Mouse (Mus musculus) embryonic facial prominence, embryonic 14.5 days (tissue): ENCODE measurements at regions not wholly inside any gene's neighbourhood (a gene's known extent, or its start where the extent isn't known, plus 50 kb on each side); places are given as distances from the start of the nearest gene placed in this dataset.
"Not testable (repeated sequence)": the region's sequence is repeated elsewhere in the genome, so short reads cannot be mapped to it uniquely, and the experiment has no call there.

Experiments used
- ATAC-seq: fragments of 200-750 bp; cut with Nextera tagmentation; 2 replicates; pipeline ENCODE4 v1.8.0; 2017; ENCODE audit warnings: low read depth, moderate number of reproducible peaks, moderate TSS enrichment
- DNase-seq: peaks from one replicate; pipeline ENCODE4 v3.0.0-alpha.2; 2015; ENCODE audit warnings: low spot score
- H3K27ac ChIP-seq: fragments of 300-500 bp; sonication (generic); replicated peaks from 2 replicates; pipeline ENCODE4 v1.5.1; 2014; ENCODE audit warnings: low read depth, mild to moderate bottlenecking, low read length, moderate library complexity
- H3K27me3 ChIP-seq: fragments of 300-500 bp; sonication (generic); replicated peaks from 2 replicates; pipeline ENCODE4 v1.6.1; 2014; ENCODE audit warnings: low read length; ENCODE audit not compliant: control insufficient read depth, insufficient read depth
- H3K36me3 ChIP-seq: fragments of 300-500 bp; sonication (generic); 2 replicates; pipeline ENCODE4 v1.6.1; 2014; ENCODE audit warnings: low read length, mixed read lengths; ENCODE audit not compliant: control insufficient read depth, insufficient read depth
- H3K4me1 ChIP-seq: fragments of 300-500 bp; sonication (generic); 2 replicates; pipeline ENCODE4 v1.6.1; 2014; ENCODE audit warnings: antibody characterized with exemption, low read length; ENCODE audit not compliant: control insufficient read depth, insufficient read depth
- H3K4me2 ChIP-seq: fragments of 300-500 bp; sonication (generic); 2 replicates; pipeline ENCODE4 v1.6.1; 2014; ENCODE audit warnings: low read depth, mild to moderate bottlenecking, low read length, moderate library complexity, mixed read lengths
- H3K4me3 ChIP-seq: fragments of 300-500 bp; sonication (generic); 2 replicates; pipeline ENCODE4 v1.5.1; 2014; ENCODE audit warnings: low read depth, mild to moderate bottlenecking, low read length
- H3K9ac ChIP-seq: fragments of 300-500 bp; sonication (generic); 2 replicates; pipeline ENCODE4 v1.6.1; 2014; ENCODE audit warnings: low read depth, mild to moderate bottlenecking, low read length, moderate library complexity, mixed read lengths
- H3K9me3 ChIP-seq: fragments of 300-500 bp; sonication (generic); 2 replicates; pipeline ENCODE4 v1.6.1; 2016; ENCODE audit warnings: low read length; ENCODE audit not compliant: control insufficient read depth
- WGBS: fragments of 180-500 bp; shearing (Covaris S2); extraction: QIAGEN DNeasy Blood & Tissue Kit; methylation state at CpG from one replicate; pipeline ENCODE4 v1.1.7; 2014; 5-methylcytosine and 5-hydroxymethylcytosine counted together

DNA sequence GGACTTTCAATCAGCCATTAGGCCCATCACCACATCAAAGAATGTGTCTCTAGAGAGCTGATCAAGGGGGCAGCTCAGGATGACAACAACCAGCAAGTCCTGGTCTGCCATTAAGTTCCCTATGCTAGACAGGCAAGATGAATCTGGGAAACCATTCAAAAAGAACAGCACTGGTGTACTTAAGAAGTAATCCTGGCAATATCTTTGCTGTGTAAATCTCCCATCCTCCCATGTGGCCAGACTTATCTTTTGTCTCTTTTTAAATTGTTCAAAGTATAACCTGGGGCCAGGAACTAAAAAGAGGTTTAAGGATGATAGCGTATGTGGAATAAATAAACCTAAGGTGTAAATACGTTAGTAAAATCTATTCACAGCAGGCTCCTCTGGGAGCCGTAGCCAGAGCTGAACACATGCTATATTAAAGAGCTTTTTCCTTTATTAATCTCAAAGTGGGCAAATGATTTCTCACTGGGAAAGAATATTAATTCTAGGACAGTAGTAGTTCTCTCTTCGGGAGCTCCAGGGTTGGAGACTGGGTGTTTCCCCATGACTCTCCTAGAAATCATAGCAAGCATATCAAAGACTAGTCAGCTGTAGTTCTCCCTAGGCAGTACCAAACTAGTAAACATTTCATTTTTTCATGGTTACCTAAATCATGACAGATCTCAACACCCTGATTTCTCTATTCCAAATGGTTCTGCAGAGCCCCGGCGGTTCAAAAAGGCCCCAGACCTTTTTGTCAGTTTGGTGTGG lies 216.8 kb upstream of the Zpld1 start:
- Histone ChIP-seq H3K9ac (no peak overlapping the region), H3K36me3 (no peaks in the 10 kb centered on the region), H3K4me3 (no peak overlapping the region), H3K27ac (no peak overlapping the region), H3K4me2 (peak overlapping the region; percentile 45; the same call in 1 of the 2 replicates), H3K27me3 (no peaks in the 10 kb centered on the region), H3K9me3 (no peaks in the 10 kb centered on the region), H3K4me1 (no peaks in the 10 kb centered on the region)
- WGBS: 79% methylated on average over 6 of the region's 6 CpGs
- DNase-seq (no peak), ATAC-seq (no peak)

DNA sequence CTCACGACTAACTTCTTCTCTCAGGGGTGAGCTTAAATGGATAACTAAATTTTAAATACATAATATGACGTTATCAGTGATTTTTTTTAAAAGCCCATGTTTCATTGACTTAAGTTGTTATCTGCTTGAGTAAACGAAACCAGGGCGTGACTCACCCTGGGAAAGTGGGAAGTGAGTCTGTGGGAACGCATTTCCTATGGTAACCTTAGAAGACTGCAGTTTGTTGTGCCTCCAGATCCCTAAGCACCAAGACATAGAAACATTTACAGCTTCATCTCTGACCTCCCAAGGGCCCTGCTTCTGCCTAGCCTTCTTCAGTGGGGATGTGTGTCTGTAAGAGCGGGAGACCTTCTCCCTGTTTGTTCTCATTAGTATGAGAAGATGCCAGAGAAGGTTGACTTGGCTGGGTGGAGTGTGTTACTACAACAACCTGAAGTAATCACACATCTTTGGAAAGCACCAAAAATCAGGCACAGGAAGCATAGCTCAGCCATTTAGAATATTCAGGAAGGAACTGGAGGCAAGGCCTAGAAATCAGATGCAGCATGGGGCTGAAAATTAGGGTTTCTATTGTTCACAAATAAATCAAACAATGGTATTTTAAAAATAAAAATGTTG lies 207.1 kb upstream of the Zpld1 start:
- Histone ChIP-seq H3K4me1 (no peaks in the 10 kb centered on the region), H3K36me3 (no peaks in the 10 kb centered on the region), H3K9ac (no peak overlapping the region), H3K27me3 (no peaks in the 10 kb centered on the region), H3K4me3 (no peak overlapping the region), H3K4me2 (no peak overlapping the region), H3K9me3 (no peaks in the 10 kb centered on the region), H3K27ac (no peak overlapping the region)
- WGBS: 68% methylated on average over 6 of the region's 6 CpGs
- no peak for DNase-seq
- no peak for ATAC-seq

DNA sequence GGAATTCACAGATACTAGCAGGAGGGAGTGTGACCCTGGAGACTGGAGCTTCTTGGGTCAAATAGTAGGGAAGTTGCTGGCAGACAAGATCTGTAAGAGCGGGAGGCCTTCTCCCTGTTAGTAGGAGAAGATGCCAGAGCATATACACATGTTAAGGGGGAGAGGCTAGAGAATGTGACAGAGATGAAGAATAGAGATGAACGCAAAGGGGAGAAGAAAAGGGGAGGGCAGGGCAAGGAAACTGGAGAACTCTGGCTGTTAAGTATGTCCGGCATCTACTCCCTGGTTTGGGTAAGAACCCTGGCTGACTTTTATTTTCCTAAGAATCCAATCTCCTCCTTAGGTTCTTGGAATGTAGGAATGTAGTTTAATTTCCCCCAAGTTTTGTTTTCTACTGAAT lies 206.5 kb upstream of the Zpld1 start:
- Histone ChIP-seq H3K4me3 (no peak overlapping the region), H3K27me3 (no peaks in the 10 kb centered on the region), H3K36me3 (no peaks in the 10 kb centered on the region), H3K9me3 (no peaks in the 10 kb centered on the region), H3K27ac (no peak overlapping the region), H3K9ac (no peak overlapping the region), H3K4me1 (no peaks in the 10 kb centered on the region), H3K4me2 (no peak overlapping the region)
- ATAC-seq (no peak), DNase-seq (no peak)
- 74% methylated on average over 3 of the region's 3 CpGs for WGBS

DNA sequence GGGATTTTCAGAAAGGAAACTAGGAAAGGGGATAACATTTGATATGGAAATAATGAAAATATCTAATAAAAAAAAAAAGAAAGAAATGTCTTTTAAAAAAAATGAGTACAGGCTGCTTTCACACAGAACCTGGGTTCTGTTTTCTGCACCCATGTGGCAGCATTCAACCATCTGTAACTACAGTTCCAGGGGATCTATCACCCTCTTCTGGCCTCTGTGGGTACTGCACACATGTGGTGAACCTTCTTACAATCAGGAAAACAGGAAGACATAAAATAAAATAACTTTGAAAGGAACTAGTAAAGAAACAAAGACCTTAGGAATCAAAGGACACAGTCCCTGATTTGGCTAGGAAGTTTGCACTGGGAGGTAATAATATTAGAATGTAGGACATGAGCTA lies 205.5 kb upstream of the Zpld1 start:
- Histone ChIP-seq H3K4me3 (no peak overlapping the region), H3K9ac (no peak overlapping the region), H3K4me2 (no peak overlapping the region), H3K36me3 (no peaks in the 10 kb centered on the region), H3K9me3 (no peaks in the 10 kb centered on the region), H3K27me3 (no peaks in the 10 kb centered on the region), H3K27ac (no peak overlapping the region), H3K4me1 (no peaks in the 10 kb centered on the region)
- ATAC-seq: no peak
- no peak for DNase-seq

DNA sequence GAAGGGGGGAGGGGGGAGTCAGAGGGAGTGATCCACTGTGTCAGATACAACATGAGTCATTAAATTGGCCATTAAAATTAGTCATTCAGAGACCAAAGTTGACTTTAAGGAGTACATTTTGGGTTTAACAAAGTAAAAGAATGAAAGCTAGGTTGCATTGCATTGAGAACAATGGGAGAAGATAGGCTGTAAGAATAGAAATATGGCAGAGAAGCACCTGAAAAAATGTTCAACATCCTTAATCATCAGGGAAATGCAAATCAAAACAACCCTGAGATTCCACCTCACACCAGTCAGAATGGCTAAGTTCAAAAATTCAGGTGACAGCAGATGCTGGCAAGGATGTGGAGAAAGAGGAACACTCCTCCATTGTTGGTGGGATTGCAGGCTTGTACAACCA lies 202.0 kb upstream of the Zpld1 start:
- not testable (repeated sequence) for H3K9me3 ChIP-seq, H3K4me2 ChIP-seq, H3K36me3 ChIP-seq, H3K27ac ChIP-seq, ATAC-seq, H3K4me3 ChIP-seq, H3K27me3 ChIP-seq, H3K9ac ChIP-seq, DNase-seq, H3K4me1 ChIP-seq

DNA sequence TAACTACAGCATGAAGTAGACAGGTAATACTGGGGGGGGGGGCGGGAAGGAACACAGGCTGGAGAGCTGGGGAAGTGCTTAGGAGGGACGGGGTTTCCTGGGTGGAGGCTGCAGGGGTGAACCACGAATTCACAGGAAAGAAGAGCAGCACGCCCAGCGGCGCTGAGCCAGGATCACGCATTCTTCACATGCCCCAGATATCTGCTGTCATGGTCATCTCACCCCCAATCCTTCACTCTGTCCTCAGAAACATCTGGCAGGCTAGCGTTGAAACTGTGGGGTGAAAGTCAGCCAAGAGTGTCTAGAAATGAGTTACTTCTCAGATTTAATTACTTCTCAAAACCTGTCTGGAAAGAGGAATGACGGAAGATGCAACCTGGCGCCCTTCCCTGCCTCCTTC lies 197.3 kb upstream of the Zpld1 start:
- Histone ChIP-seq H3K4me2 (no peak overlapping the region), H3K4me1 (no peaks in the 10 kb centered on the region), H3K4me3 (no peak overlapping the region), H3K36me3 (no peaks in the 10 kb centered on the region), H3K9me3 (0 out of 2 replicates have a peak, but pooled peaks cover 9% of the 10 kb centered on the region), H3K27me3 (no peaks in the 10 kb centered on the region), H3K27ac (no peak overlapping the region), H3K9ac (no peak overlapping the region)
- no peak for DNase-seq
- 72% methylated on average over 10 of the region's 10 CpGs for WGBS
- ATAC-seq: no peak

DNA sequence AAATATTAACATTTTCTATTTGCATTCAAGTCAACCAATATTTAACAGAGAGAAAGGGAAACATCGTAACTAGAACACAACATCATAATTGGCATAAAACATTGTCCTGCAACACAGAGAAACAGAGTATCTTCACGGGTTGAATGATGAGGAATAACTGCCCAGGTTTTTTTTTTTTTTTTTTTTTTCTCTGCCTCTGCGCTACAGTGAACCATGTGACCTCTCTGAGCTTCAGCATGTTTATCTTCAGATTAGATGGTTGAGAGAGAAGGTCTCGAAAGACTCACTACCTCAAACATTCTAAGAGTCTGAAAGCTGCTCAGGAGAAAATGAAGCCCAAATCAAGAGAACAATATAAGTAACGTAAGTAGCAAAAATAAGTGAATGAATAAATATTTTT lies 196.4 kb upstream of the Zpld1 start:
- Histone ChIP-seq H3K9me3 (0 out of 2 replicates have a peak, but pooled peaks cover 9% of the 10 kb centered on the region), H3K27me3 (no peaks in the 10 kb centered on the region), H3K36me3 (no peaks in the 10 kb centered on the region), H3K4me3 (no peak overlapping the region), H3K9ac (no peak overlapping the region), H3K4me1 (no peaks in the 10 kb centered on the region), H3K27ac (no peak overlapping the region), H3K4me2 (no peak overlapping the region)
- ATAC-seq (no peak), DNase-seq (no peak)
- WGBS: 70% methylated on average over 5 of the region's 5 CpGs

DNA sequence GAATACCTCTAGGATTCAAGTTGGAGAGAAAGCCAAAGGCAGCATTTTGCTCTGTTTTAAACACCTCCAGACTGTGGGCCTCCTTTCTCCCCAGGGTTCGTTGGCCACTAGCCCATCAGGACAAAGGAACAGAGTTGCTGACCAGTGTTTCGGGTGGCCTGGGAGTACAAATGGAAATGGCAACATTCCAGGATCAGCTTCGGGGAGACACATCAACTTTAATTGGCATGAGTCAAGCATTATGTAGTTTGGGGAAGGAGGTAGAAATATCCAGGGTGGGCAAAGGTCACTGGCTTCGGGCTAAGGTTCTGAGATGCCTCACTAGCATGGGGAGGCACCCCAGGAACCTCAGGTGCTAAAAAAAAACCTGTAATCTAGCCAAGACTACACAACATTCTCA lies 194.3 kb upstream of the Zpld1 start:
- Histone ChIP-seq H3K4me2 (no peak overlapping the region), H3K27me3 (no peaks in the 10 kb centered on the region), H3K4me3 (no peak overlapping the region), H3K36me3 (no peaks in the 10 kb centered on the region), H3K4me1 (no peaks in the 10 kb centered on the region), H3K27ac (no peak overlapping the region), H3K9me3 (0 out of 2 replicates have a peak, but pooled peaks cover 9% of the 10 kb centered on the region), H3K9ac (no peak overlapping the region)
- 64% methylated on average over 4 of the region's 4 CpGs for WGBS
- ATAC-seq (no peak), DNase-seq (no peak)

DNA sequence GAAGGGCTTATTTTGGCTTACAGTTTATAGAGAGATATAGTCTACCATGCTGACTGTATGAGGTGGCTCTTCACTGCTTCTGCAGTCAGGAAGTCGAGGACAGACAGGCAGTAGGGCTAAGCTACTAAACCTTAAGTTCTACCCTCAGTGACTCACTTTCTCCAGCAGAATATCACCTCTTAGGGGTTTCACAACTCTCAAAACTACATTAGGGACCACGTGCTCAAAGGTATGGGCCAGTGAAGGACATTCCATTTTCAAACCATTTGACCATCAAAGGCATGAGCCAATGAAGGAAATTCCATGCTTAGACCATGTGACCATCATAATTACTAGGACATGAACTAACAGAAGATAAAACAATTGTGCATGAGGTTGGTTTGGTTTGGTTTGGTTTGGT lies 186.6 kb upstream of the Zpld1 start:
- 76% methylated on average over 2 of the region's 2 CpGs for WGBS
- Histone ChIP-seq H3K4me3 (no peak overlapping the region), H3K27ac (no peak overlapping the region), H3K4me1 (no peaks in the 10 kb centered on the region), H3K36me3 (no peaks in the 10 kb centered on the region), H3K9ac (no peak overlapping the region), H3K9me3 (no peaks in the 10 kb centered on the region), H3K4me2 (no peak overlapping the region), H3K27me3 (no peaks in the 10 kb centered on the region)
- no peak for DNase-seq
- no peak for ATAC-seq
